Mouse (Mus musculus) mouse embryonic stem cell (cell line): ENCODE measurements around the gene Pecam1.
"Not testable (repeated sequence)": the region's sequence is repeated elsewhere in the genome, so short reads cannot be mapped to it uniquely, and the experiment has no call there.

Source experiments
- in situ Hi-C, 2 experiments: fragments of 300-500 bp; cut with MboI; formaldehyde crosslinking; loops; 1 replicate in 1 of 2; 3 replicates in 1 of 2; pipeline ENCODE4 v1.14.3; 2019 to 2020; ENCODE audit warnings: low sequenced_read_pairs in 2 of 2, low pct_unique_long_range_greater_than_20kb in 1 of 2, mixed read lengths in 1 of 2; ENCODE audit not compliant: unreplicated experiment in 1 of 2

Gene Pecam1

DNA sequence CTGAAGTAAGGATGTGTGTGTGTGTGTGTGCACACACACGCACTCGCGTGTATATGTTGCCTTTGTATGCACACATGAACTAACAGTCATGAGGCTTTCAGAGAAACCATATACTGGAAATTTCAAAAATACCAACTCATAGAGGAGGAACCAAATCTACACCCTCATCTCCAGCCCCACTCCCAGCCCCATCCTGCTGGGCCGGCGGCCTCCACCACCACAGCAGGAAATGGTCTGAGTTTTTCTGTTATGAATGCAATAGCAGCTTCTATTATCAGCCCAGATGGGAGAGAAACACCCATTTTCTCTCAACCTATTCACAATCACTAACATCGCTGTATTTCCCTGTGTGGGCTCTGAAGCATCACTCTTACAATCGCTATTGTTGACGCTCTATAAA is 128.4 kb downstream of the Pecam1 start:
- in situ Hi-C loops = loop anchor here in 1 of 2 experiments (10.0 kb wide), 1 partner anchor 87 kb away; no protein-coding TSS in a partner anchor

GRCm38 (mm10) chr11:106618768-106619167 is 131.7 kb downstream of the Pecam1 start:
- in situ Hi-C loops = not testable (repeated sequence)

DNA sequence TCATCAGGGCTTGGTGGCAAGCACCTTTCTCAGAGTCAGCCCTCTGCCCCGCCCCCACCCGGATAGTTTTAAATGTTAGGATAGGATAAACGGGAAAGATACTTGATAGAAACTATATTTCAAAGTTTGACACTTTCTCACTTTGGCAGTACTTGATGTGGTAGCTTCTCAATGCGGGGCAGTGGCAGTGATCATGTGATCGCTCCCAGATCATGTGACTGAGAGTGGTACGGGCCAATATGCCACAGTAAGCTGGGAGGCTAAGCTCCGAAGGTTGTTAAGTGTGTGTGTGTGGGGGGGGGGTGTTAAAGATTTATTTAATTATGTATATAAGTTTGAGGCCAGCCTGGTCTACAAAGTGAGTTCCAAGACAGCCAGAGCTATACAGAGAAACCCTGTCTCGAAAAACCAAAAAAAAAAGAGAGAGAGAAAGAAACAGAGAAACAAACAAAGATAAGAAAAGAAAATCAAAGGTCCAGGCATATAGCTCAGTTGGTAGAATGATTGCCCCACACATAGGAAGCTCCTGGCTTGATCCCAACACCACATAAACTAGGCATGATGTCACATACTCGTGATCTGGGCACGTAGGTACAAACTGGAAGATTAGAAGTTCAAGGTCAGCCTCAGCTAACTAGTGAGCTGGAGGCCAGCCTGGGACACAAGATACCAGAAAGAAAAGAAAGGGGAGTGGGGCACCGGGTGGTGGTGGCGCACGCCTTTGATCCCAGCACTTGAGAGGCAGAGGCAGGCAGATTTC is 132.4 kb downstream of the Pecam1 start:
- in situ Hi-C loops = no loop called here

- in situ Hi-C loops = no loop called here
These were observed 134.9 kb downstream of the Pecam1 start for GRCm38 (mm10) chr11:106615561-106615960.

DNA sequence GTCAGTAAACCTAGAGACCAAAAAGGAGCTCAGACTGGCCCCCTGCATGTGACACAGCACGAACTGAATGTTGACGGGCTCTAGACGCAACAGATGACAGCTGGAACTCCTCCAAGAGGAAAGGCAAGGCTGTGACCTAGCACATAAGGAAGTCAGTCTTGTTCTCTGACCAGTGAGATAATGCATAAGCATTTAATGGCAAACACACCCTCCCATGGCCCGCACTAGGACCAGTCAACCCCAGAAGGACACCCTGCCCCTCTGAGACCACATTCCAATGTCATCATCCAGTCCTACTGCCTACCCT is 136.1 kb downstream of the Pecam1 start:
- in situ Hi-C loops = no loop called here

DNA sequence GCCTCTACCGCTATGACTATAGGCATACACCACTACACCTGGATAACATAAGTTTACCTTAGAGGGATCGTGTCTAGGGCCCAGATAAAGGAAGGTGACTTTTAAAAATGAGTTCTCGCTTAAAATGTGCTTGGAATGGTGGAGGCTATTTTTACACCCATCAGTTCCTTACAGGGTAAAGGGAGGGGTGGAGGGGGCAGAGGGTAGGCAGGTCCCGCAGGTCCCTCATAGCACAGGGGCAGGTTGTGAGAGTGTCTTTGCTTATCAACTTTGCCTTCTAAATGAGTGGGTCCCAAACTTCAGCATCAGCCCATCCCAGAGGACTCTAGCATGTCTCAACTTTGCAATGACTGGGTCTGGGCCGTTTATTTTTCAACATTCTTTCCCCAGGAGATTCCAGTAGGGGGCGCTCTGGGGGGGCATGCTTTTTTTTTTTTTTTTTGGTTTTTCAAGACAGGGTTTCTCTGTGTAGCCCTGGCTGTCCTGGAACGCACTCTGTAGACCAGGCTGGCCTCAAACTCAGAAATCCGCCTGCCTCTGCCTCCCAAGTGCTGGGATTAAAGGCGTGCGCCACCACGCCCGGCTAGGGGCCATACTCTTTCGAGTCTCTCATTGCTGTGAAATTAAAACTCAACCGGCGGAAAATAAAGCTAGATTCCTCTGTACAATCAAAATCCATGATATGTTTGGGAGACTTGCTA is 136.6 kb downstream of the Pecam1 start:
- in situ Hi-C loops = no loop called here

GRCm38 (mm10) chr11:106612961-106613637 is 137.3 kb downstream of the Pecam1 start, which contains the start of gene Tex2:
Gene Tex2, minus strand, starts transcription at chr11:106613423.
- in situ Hi-C loops = no loop called here

- in situ Hi-C loops = no loop called here
These were observed 138.0 kb downstream of the Pecam1 start for GRCm38 (mm10) chr11:106612209-106612960.

DNA sequence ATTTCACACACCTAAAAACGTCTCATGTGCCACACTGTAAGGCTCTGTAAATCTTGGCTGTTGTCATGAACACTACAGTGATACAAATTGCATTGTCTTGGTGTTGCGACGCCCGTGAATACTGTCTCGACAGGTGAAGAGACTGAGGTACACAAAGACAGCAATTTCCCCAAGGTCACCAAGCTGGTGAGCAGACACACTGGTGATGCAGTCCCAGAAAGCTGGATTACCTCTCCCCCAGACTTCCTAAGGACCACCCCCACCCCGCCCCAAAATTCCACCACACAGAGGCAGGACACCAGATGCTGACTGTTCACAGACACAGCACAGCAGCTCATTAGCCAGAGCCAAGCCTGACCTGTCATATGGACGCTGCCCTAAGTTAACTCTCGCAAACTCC is 140.7 kb downstream of the Pecam1 start:
- in situ Hi-C loops = no loop called here

- in situ Hi-C loops = no loop called here
These were observed 143.1 kb downstream of the Pecam1 start for GRCm38 (mm10) chr11:106607316-106607715.

GRCm38 (mm10) chr11:106606042-106606441 is 144.4 kb downstream of the Pecam1 start:
- in situ Hi-C loops = no loop called here
